Comparison of ENCODE assay signal across 11 mouse cellular contexts in the genomic region with DNA sequence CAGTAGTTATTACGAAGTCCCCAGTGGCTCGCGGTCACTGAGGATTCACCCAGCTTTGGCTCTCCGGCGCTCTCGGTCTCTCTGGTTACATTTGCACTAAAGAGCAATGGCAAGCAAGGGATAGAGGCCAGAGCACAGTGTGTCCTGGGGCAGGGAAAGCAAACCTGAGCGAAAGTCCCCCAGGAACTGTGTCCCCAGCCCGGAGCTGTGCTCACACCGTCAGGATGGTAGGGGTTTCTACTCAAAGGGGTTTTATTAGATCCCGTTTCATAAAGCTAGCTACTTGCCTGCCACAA.
A peak's percentile ranks its signal among the peaks of the same experiment; 100 is the strongest.
DNase-seq lines count a peak whose midpoint lies in the region; ATAC-seq and TF ChIP-seq lines count a peak whose summit lies in the region.
"Had no signal": no experiment of that assay in that cellular context is flagged by ENCODE, and none has a peak within 500 bp of the region (broad histone marks: within the 10 kb centered on the region; RNA-seq: fewer than 3 reads in every experiment).

No protein-coding gene starts in this region.

- no peak overlapping the region for H3K27ac ChIP-seq in heart, embryonic 15.5 days
- H3K27ac ChIP-seq in lung, embryonic 16.5 days (ENCODE audit: low read length) = no peak overlapping the region
- H3K27ac ChIP-seq in hindbrain, embryonic 13.5 days = no peak overlapping the region
- H3K27ac ChIP-seq in neural tube, embryonic 13.5 days (replicated peaks) = no peak overlapping the region
- H3K27ac ChIP-seq: kidney, postnatal 0 days; liver, embryonic 13.5 days had no signal

- H3K4me2 ChIP-seq in heart, embryonic 15.5 days = peak overlapping the region; percentile 57
- 0 out of 2 replicates have a peak overlapping the region, but pooled peaks have one; percentile 17 for H3K4me2 ChIP-seq in lung, embryonic 16.5 days (ENCODE audit: low read depth, low read length)
- H3K4me2 ChIP-seq in hindbrain, embryonic 13.5 days = 0 out of 2 replicates have a peak overlapping the region, but pooled peaks have one; percentile 23
- H3K4me2 ChIP-seq in neural tube, embryonic 13.5 days = peak overlapping the region; percentile 24
- H3K4me2 ChIP-seq: liver, embryonic 13.5 days had no signal

- no peak for DNase-seq in heart, postnatal 25 days (ENCODE audit: low spot score)
- DNase-seq in lung, adult 2 months = no peak
- no peak for DNase-seq in retina, embryonic 14.5 days (ENCODE audit: low spot score)
- DNase-seq: cerebellum, adult 9-10 months; liver, embryonic 13.5 days; thymus, postnatal 36 days had no signal

- 0 out of 2 replicates have a peak, but pooled peaks cover 11% of the 10 kb centered on the region for H3K4me1 ChIP-seq in heart, embryonic 15.5 days (replicated peaks)
- 0 out of 2 replicates have a peak, but pooled peaks cover 3% of the 10 kb centered on the region for H3K4me1 ChIP-seq in lung, embryonic 16.5 days (replicated peaks; ENCODE audit: control insufficient read depth, insufficient read depth, low read length)
- no peaks in the 10 kb centered on the region for H3K4me1 ChIP-seq in lung, adult 2 months (ENCODE audit: control insufficient read depth, insufficient read depth, low read length)
- peaks cover 23% of the 10 kb centered on the region for H3K4me1 ChIP-seq in hindbrain, embryonic 13.5 days (replicated peaks)
- H3K4me1 ChIP-seq in neural tube, embryonic 13.5 days (replicated peaks) = peaks cover 19% of the 10 kb centered on the region

- H3K9ac ChIP-seq in heart, embryonic 15.5 days = no peak overlapping the region
- no peak overlapping the region for H3K9ac ChIP-seq in lung, embryonic 16.5 days (ENCODE audit: low read length)
- H3K9ac ChIP-seq in hindbrain, embryonic 13.5 days = no peak overlapping the region
- H3K9ac ChIP-seq in neural tube, embryonic 13.5 days = no peak overlapping the region
- H3K9ac ChIP-seq: liver, embryonic 13.5 days had no signal

- H3K27me3 ChIP-seq in heart, embryonic 15.5 days = peaks cover 53% of the 10 kb centered on the region
- peaks cover 29% of the 10 kb centered on the region for H3K27me3 ChIP-seq in lung, embryonic 16.5 days (ENCODE audit: control insufficient read depth, insufficient read depth, low read depth, low read length)
- peaks cover 94% of the 10 kb centered on the region for H3K27me3 ChIP-seq in hindbrain, embryonic 13.5 days
- peaks cover 95% of the 10 kb centered on the region for H3K27me3 ChIP-seq in neural tube, embryonic 13.5 days

- 12% methylated on average over 10 of the region's 10 CpGs for WGBS in heart, embryonic 15.5 days
- WGBS in lung, embryonic 16.5 days = 15% methylated on average over 10 of the region's 10 CpGs
- 25% methylated on average over 10 of the region's 10 CpGs for WGBS in lung, adult 2 months
- 14% methylated on average over 10 of the region's 10 CpGs for WGBS in hindbrain, embryonic 13.5 days
- 8% methylated on average over 10 of the region's 10 CpGs for WGBS in neural tube, embryonic 13.5 days

- TF ChIP-seq POLR2A in lung, adult 2 months (IDR thresholded peaks at IDR 0.05; ENCODE audit: borderline replicate concordance, extremely low read depth, low read depth, low read length) = no peak

- intact Hi-C loops in heart, postnatal 25 days (cut with DNase I) = no loop called here

- no peak for TF ChIP-seq CTCF in lung, adult 2 months (IDR thresholded peaks at IDR 0.05; ENCODE audit: insufficient read depth, low read length)

- H3K36me3 ChIP-seq in heart, embryonic 15.5 days = no peaks in the 10 kb centered on the region
- no peaks in the 10 kb centered on the region for H3K36me3 ChIP-seq in lung, embryonic 16.5 days (ENCODE audit: control insufficient read depth, insufficient read depth, low read length)
- no peaks in the 10 kb centered on the region for H3K36me3 ChIP-seq in hindbrain, embryonic 13.5 days
- H3K36me3 ChIP-seq in neural tube, embryonic 13.5 days = no peaks in the 10 kb centered on the region
- H3K36me3 ChIP-seq: liver, embryonic 13.5 days had no signal

- ATAC-seq in heart, embryonic 15.5 days (replicated peaks; ENCODE audit: insufficient number of reproducible peaks, insufficient read depth, low FRiP score, low read depth) = no peak
- ATAC-seq in lung, embryonic 16.5 days (ENCODE audit: low read depth) = no peak
- ATAC-seq in hindbrain, embryonic 13.5 days (ENCODE audit: low FRiP score) = no peak
- no peak for ATAC-seq in neural tube, embryonic 13.5 days (ENCODE audit: low read depth)

- no peaks in the 10 kb centered on the region for H3K9me3 ChIP-seq in heart, embryonic 15.5 days (replicated peaks)
- H3K9me3 ChIP-seq in lung, embryonic 16.5 days (ENCODE audit: control insufficient read depth, low read length) = no peaks in the 10 kb centered on the region
- no peaks in the 10 kb centered on the region for H3K9me3 ChIP-seq in hindbrain, embryonic 13.5 days
- no peaks in the 10 kb centered on the region for H3K9me3 ChIP-seq in neural tube, embryonic 13.5 days
- H3K9me3 ChIP-seq: liver, embryonic 13.5 days had no signal

- peak overlapping the region; percentile 22 for H3K4me3 ChIP-seq in heart, embryonic 15.5 days
- no peak overlapping the region for H3K4me3 ChIP-seq in lung, embryonic 16.5 days (ENCODE audit: low read length)
- no peak overlapping the region for H3K4me3 ChIP-seq in lung, adult 2 months (replicated peaks; ENCODE audit: extremely low read depth, low read depth, low read length)
- no peak overlapping the region for H3K4me3 ChIP-seq in hindbrain, embryonic 13.5 days
- H3K4me3 ChIP-seq in neural tube, embryonic 13.5 days = no peak overlapping the region
- H3K4me3 ChIP-seq: liver, embryonic 13.5 days had no signal
